Mouse (Mus musculus) heart, adult 2 months (tissue): Measurements from ENCODE around the gene Spata48.

Source experiments
- CTCF ChIP-seq: fragments of 200-600 bp; IDR thresholded peaks from 2 replicates; pipeline ENCODE4 v1.8.1; 2022; ENCODE audit warnings: antibody characterized with exemption, mild to moderate bottlenecking, moderate library complexity
- EP300 ChIP-seq: fragments of 200-500 bp; IDR thresholded peaks from 2 replicates; pipeline ENCODE4 v1.6.1; 2011; ENCODE audit warnings: low read depth, low read length, control low read depth; ENCODE audit not compliant: insufficient read depth
- POLR2A ChIP-seq: fragments of 200-500 bp; IDR thresholded peaks from 2 replicates; pipeline ENCODE4 v1.6.1; 2011; ENCODE audit warnings: mild to moderate bottlenecking, low read depth, low read length, control low read depth; ENCODE audit not compliant: insufficient read depth

DNA sequence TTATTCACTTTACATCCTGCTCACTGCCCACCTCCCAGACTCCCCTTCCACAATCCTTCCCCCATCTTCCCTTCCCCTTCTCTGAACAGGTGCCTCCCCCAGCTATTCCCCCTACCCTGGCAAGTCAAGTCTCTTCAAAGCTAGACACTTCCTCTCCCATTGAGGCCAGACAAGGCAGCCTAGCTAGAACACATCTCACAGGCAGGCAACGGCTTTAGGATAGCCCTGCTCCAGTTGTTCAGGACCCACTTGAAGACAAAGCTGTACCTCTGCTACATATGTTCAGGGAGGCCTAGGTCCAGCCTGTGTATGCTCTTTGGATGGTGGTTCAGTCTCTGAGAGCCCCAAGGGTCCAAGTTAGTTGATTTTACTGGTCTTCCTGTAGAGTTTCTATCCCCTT lies 94.3 kb downstream of the Spata48 start:
- TF ChIP-seq CTCF (no peak), EP300 (no peak), POLR2A (no peak)
